Mouse (Mus musculus) myocyte (in vitro differentiated cells): Measurements from ENCODE around the gene Cntn2. TPM values are rescaled to one million over a fixed set of nuclear protein-coding genes. Genes with fewer than 3 reads are reported as not detected.

Experiments
- H3K27me3 ChIP-seq: one replicate; pipeline ENCODE4 v1.6.1; 2011; ENCODE audit not compliant: control insufficient read depth, insufficient read depth, insufficient read length
- H3K36me3 ChIP-seq: one replicate; pipeline ENCODE4 v1.6.1; 2011; ENCODE audit not compliant: control insufficient read depth, insufficient read depth
- H3K4me2 ChIP-seq: one replicate; pipeline ENCODE4 v1.6.1; 2011; ENCODE audit warnings: low read depth, control low read depth
- H3K4me3 ChIP-seq: one replicate; pipeline ENCODE4 v1.5.1; 2011; ENCODE audit warnings: mild to moderate bottlenecking, control low read depth, moderate library complexity
- H3K79me2 ChIP-seq: one replicate; pipeline ENCODE4 v1.6.1; 2011; ENCODE audit not compliant: control insufficient read depth, insufficient read depth
- H3ac ChIP-seq: one replicate; pipeline ENCODE4 v1.6.1; 2011; ENCODE audit not compliant: control insufficient read depth, insufficient read length
- CEBPB ChIP-seq: IDR thresholded peaks from 2 replicates; pipeline ENCODE4 v1.6.1; 2011; ENCODE audit warnings: mild to moderate bottlenecking, moderate library complexity; ENCODE audit not compliant: poor library complexity, insufficient read depth, severe bottlenecking
- E2F4 ChIP-seq: IDR thresholded peaks from one replicate; pipeline ENCODE4 v1.6.1; 2011; ENCODE audit warnings: mild to moderate bottlenecking, control low read depth, moderate library complexity; ENCODE audit not compliant: insufficient read depth
- MAX ChIP-seq: IDR thresholded peaks from one replicate; pipeline ENCODE4 v1.6.1; 2011; ENCODE audit warnings: low read depth, mild to moderate bottlenecking, control low read depth
- MYOD1 ChIP-seq, 3 experiments: IDR thresholded peaks; one replicate each; pipeline ENCODE4 v1.6.1; 2011; ENCODE audit warnings: control low read depth in 2 of 3, low read depth in 2 of 3, mild to moderate bottlenecking in 2 of 3, moderate library complexity in 1 of 3; ENCODE audit not compliant: insufficient read length in 2 of 3, control insufficient read depth in 1 of 3
- MYOG ChIP-seq, 3 experiments: IDR thresholded peaks; one replicate each; pipeline ENCODE4 v1.6.1; 2011; ENCODE audit warnings: control low read depth in 2 of 3, low read depth in 2 of 3, mild to moderate bottlenecking in 2 of 3; ENCODE audit not compliant: insufficient read length in 2 of 3, control insufficient read depth in 1 of 3, insufficient read depth in 1 of 3
- POLR2A ChIP-seq: IDR thresholded peaks from one replicate; pipeline ENCODE4 v1.6.1; 2011; ENCODE audit warnings: low read depth, mild to moderate bottlenecking, control low read depth, moderate library complexity; ENCODE audit not compliant: insufficient read length
- POLR2AphosphoS2 ChIP-seq: IDR thresholded peaks from one replicate; pipeline ENCODE4 v1.6.1; 2011; ENCODE audit warnings: low read depth, control low read depth; ENCODE audit not compliant: insufficient read length
- REST ChIP-seq: IDR thresholded peaks from one replicate; pipeline ENCODE4 v1.6.1; 2011; ENCODE audit warnings: mild to moderate bottlenecking, control low read depth, moderate library complexity; ENCODE audit not compliant: insufficient read depth, insufficient read length
- SRF ChIP-seq: IDR thresholded peaks from one replicate; pipeline ENCODE4 v1.6.1; 2011; ENCODE audit warnings: low read depth; ENCODE audit not compliant: control insufficient read depth, insufficient read length
- TCF12 ChIP-seq: IDR thresholded peaks from one replicate; pipeline ENCODE4 v1.6.1; 2011; ENCODE audit warnings: mild to moderate bottlenecking, control low read depth; ENCODE audit not compliant: poor library complexity, insufficient read depth, severe bottlenecking
- TCF3 ChIP-seq: IDR thresholded peaks from one replicate; pipeline ENCODE4 v1.6.1; 2011; ENCODE audit warnings: low read depth, control low read depth; ENCODE audit not compliant: insufficient read length
- USF1 ChIP-seq: IDR thresholded peaks from one replicate; pipeline ENCODE4 v1.6.1; 2011; ENCODE audit warnings: low read depth, mild to moderate bottlenecking, control low read depth, moderate library complexity
- polyA plus RNA-seq: library from polyadenylated mRNA; unstranded; fragments of >200 nt; fragmentation: generic; extraction: Trizol; gene quantifications from one replicate; pipeline ENCODE4 v1.2.1, GENCODE M21; 2012; ENCODE audit warnings: missing spikeins

The Cntn2 gene
- polyA plus RNA-seq, 1 experiment = not detected

DNA sequence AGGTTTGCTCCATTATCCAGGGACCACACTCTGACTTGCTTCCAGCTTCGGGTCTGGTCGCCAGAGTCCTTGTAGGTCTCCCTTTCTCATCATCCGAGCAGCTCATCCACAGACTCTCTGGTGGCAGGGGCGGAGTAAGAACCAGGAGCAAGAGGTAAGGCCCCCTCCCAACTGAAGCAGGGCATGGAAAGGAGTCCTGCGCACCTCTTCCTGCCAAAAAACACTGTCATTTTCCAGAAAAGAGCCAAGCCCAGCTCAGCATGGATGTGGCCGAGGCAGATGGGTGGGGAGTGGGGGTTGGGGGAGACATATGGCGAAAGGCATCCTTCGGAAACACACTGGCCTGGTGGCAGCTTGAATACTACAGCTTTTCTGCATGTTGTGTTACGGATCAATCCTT is 26.5 kb upstream of the Cntn2 start:
- TF ChIP-seq TCF3 (no peak), REST (no peak), USF1 (no peak), POLR2A (no peak), SRF (no peak), MAX (no peak), POLR2AphosphoS2 (no peak), E2F4 (no peak), CEBPB (no peak), TCF12 (no peak), MYOD1 (IDR thresholded peaks at IDR 0.05; ENCODE audit: control insufficient read depth in 1 of 3, insufficient read length in 2 of 3, low read depth in 2 of 3) (no peak), MYOG (IDR thresholded peaks at IDR 0.05; ENCODE audit: control insufficient read depth in 1 of 3, insufficient read depth in 1 of 3, insufficient read length in 2 of 3, low read depth in 2 of 3) (no peak)
- Histone ChIP-seq H3K36me3 (no peaks in the 10 kb centered on the region), H3K4me2 (no peak overlapping the region), H3K4me3 (no peak overlapping the region), H3K79me2 (no peaks in the 10 kb centered on the region), H3K27me3 (peaks cover 98% of the 10 kb centered on the region), H3ac (no peak overlapping the region)

DNA sequence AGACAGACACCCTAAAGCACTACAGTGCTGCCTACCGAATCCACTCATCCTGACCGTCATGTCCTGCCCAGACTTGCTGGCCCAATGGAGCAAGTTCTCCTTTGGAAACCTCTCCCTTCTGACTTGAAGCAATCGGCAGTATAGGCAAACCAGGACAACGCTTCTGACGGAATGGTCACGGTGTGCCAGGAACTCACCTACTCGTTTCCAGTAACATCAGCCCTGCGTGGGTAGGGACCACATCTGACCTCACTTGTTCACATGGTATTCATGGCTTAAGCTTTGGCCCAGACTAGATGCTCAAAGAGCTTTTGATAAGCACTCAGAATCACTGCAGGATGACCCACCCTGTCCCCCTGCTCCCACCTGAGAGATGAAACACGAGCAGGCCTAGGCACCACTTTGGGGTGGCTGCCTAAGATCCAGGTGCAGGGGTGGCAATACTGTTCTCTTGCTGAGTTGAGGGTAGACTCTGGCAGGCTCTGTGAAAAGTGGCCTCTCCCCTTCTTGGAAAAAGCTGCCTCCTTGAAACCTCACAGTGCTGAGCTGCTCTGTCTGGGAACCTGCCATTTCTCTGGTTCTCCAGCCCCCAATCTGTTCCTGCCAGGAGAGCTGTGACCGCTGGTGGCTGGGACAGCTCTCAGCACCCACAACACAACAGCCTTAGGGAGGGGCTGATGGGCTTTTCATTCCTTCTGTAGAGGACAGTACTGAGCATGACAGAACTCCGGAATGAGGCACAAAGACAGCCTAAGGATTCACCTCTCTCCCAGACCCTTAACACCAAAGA is 24.5 kb upstream of the Cntn2 start:
- Histone ChIP-seq H3ac (no peak overlapping the region), H3K79me2 (no peaks in the 10 kb centered on the region), H3K4me3 (no peak overlapping the region), H3K4me2 (no peak overlapping the region), H3K27me3 (peaks cover 79% of the 10 kb centered on the region), H3K36me3 (no peaks in the 10 kb centered on the region)
- no peak for TF ChIP-seq POLR2A
- TF ChIP-seq TCF3 = no peak
- no peak for TF ChIP-seq CEBPB
- TF ChIP-seq MYOD1 (IDR thresholded peaks at IDR 0.05; ENCODE audit: control insufficient read depth in 1 of 3, insufficient read length in 2 of 3, low read depth in 2 of 3) = no peak
- no peak for TF ChIP-seq POLR2AphosphoS2
- TF ChIP-seq TCF12 = no peak
- no peak for TF ChIP-seq USF1
- no peak for TF ChIP-seq REST
- no peak for TF ChIP-seq SRF
- TF ChIP-seq MAX = no peak
- no peak for TF ChIP-seq E2F4
- TF ChIP-seq MYOG (IDR thresholded peaks at IDR 0.05; ENCODE audit: control insufficient read depth in 1 of 3, insufficient read depth in 1 of 3, insufficient read length in 2 of 3, low read depth in 2 of 3) = no peak

DNA sequence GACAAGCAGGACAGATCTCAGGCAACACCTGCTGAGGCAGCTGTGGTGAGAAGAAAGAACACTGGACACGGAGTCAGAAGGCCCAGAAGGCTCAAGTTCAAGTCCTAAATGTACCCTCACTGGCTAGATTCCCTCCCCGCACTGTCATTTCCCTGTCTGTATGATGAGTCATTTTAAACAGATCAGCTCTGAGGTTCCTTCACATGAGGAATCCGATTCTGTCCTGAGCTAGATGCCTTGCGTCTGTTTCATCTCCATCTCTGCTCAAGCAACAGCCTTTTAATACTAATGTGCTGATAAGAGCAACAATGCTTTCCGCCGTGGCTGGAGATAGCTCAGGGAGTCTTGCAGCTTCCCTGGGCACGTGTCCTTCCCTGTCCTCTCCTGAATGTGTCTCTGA is 22.7 kb upstream of the Cntn2 start:
- no peak overlapping the region for H3K4me3 ChIP-seq
- H3ac ChIP-seq = no peak overlapping the region
- no peaks in the 10 kb centered on the region for H3K36me3 ChIP-seq
- TF ChIP-seq MYOD1 (IDR thresholded peaks at IDR 0.05; ENCODE audit: control insufficient read depth in 1 of 3, insufficient read length in 2 of 3, low read depth in 2 of 3) (no peak), TCF12 (no peak), MYOG (IDR thresholded peaks at IDR 0.05; ENCODE audit: control insufficient read depth in 1 of 3, insufficient read depth in 1 of 3, insufficient read length in 2 of 3, low read depth in 2 of 3) (no peak), POLR2A (no peak), E2F4 (no peak), USF1 (no peak), SRF (no peak), TCF3 (no peak), CEBPB (no peak), MAX (no peak), POLR2AphosphoS2 (no peak), REST (no peak)
- no peak overlapping the region for H3K4me2 ChIP-seq
- no peaks in the 10 kb centered on the region for H3K79me2 ChIP-seq
- peaks cover 79% of the 10 kb centered on the region for H3K27me3 ChIP-seq

DNA sequence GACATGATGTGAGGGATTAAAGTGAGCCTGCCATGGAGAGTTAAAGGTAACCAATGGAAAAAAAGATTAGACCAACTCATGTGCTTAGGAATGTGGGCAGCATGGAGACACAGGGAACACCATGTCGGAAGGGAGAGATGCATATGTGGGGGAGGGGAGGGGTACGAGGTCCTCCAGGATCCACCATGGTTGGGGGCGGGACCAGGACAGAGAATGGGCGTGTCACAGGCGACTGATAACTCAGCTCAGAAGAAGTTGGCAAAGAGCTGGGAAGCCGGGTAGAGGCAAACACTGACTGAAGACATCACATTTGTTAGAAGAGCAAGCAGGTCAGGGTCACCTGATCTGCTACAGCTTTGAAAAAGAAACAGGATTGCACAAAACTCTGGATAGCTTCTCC is 21.9 kb upstream of the Cntn2 start:
- Histone ChIP-seq H3K4me2 (no peak overlapping the region), H3K79me2 (no peaks in the 10 kb centered on the region), H3K27me3 (peaks cover 79% of the 10 kb centered on the region), H3K36me3 (no peaks in the 10 kb centered on the region), H3ac (no peak overlapping the region), H3K4me3 (no peak overlapping the region)
- TF ChIP-seq TCF12 (no peak), REST (no peak), E2F4 (no peak), MYOD1 (IDR thresholded peaks at IDR 0.05; ENCODE audit: control insufficient read depth in 1 of 3, insufficient read length in 2 of 3, low read depth in 2 of 3) (no peak), MAX (no peak), SRF (no peak), POLR2A (no peak), USF1 (no peak), POLR2AphosphoS2 (no peak), MYOG (IDR thresholded peaks at IDR 0.05; ENCODE audit: control insufficient read depth in 1 of 3, insufficient read depth in 1 of 3, insufficient read length in 2 of 3, low read depth in 2 of 3) (no peak), CEBPB (no peak), TCF3 (no peak)

DNA sequence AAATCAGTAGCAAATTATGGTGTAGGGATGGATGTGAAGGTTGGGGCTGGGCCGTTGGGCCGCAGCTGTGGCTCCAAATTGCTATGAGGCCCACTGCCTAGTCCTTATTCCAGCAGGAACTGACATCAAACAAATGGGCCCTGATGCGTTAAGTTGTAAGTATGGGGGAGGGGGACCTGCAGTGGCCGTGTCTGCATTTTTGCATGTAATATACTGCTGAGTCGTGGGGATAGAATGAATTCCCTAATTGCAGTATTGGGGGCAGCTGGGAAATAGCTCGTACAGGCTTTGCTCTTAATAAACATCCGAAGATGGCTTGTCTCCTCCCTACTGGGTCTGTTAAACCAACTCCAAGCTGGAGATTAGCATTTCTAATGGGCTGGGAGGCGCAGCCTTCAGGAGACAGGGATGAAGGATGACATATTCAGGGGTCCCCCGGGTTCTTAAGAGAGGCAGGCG is 19.3 kb upstream of the Cntn2 start:
- H3K36me3 ChIP-seq = no peaks in the 10 kb centered on the region
- TF ChIP-seq MYOD1 (IDR thresholded peaks at IDR 0.05; ENCODE audit: control insufficient read depth in 1 of 3, insufficient read length in 2 of 3, low read depth in 2 of 3) (no peak), SRF (no peak), CEBPB (no peak), POLR2A (no peak), TCF12 (no peak)
- H3K4me2 ChIP-seq = no peak overlapping the region
- no peak overlapping the region for H3ac ChIP-seq
- H3K4me3 ChIP-seq = no peak overlapping the region
- H3K27me3 ChIP-seq = peaks cover 78% of the 10 kb centered on the region
- H3K79me2 ChIP-seq = no peaks in the 10 kb centered on the region
